ENCODE assay signal across 22 mouse cellular contexts in the genomic region with DNA sequence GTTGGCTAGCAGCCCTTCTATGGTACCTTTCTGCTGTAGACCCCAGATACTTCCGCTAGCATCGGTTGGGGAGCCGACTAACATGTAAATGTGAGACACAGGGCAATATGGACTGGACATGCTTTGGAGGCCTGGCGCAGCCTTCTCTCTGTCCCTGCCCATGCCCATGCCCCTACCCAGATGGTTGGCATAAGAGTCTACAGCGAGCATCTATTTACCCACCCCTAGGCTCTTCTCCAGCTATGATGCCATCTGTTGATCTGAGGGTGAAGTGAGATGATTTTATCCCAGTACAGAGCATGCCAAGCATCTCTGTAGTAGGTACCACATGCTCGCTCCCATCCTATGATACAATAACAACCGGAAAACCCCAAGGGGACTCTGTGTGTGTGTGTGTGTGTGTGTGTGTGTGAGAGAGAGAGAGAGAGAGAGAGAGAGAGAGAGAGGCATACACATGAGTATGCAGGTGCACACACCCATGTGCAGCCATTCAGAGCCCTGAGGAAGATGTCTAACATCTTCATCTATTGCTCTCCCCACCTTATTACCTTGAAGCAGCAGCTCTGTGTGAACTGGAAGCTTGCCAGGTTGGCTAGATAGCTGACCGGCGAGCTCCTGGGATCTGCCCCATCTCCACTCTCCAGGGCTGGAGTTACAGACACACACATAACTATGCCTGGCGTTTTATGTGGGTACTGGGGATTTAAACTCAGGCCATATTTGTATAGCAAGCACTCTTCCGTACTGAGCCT. TPM values are rescaled to one million over a fixed set of nuclear protein-coding genes. Genes with fewer than 3 reads are reported as not detected.
A peak's percentile ranks its signal among the peaks of the same experiment; 100 is the strongest.
DNase-seq lines count a peak whose midpoint lies in the region; ATAC-seq lines count a peak whose summit lies in the region.
"Had no signal": no experiment of that assay in that cellular context is flagged by ENCODE, and none has a peak within 500 bp of the region (broad histone marks: within the 10 kb centered on the region; RNA-seq: fewer than 3 reads in every experiment).

No protein-coding gene starts in this region.

- ATAC-seq in forebrain, embryonic 16.5 days, result peak; percentile 76
- ATAC-seq in forebrain, embryonic 12.5 days (ENCODE audit: low FRiP score), result no peak
- ATAC-seq: activated CD4-positive, CD25-positive, alpha-beta regulatory T cell, adult 4 months had no signal

- no peak overlapping the region for H3K4me3 ChIP-seq in forebrain, embryonic 16.5 days (replicated peaks; ENCODE audit: low read length)
- no peak overlapping the region for H3K4me3 ChIP-seq in forebrain, embryonic 12.5 days (replicated peaks)
- H3K4me3 ChIP-seq: embryonic facial prominence, embryonic 12.5 days; erythroblast, embryonic 14.5 days; hindbrain, embryonic 12.5 days; limb, embryonic 15.5 days; liver, embryonic 15.5 days; midbrain, embryonic 12.5 days; neural tube, embryonic 12.5 days had no signal

- 0 out of 2 replicates have a peak, but pooled peaks cover 5% of the 10 kb centered on the region for H3K4me1 ChIP-seq in forebrain, embryonic 16.5 days (replicated peaks; ENCODE audit: control insufficient read depth, insufficient read depth, low read length)
- H3K4me1 ChIP-seq in forebrain, embryonic 12.5 days, result no peaks in the 10 kb centered on the region
- H3K4me1 ChIP-seq: embryonic facial prominence, embryonic 12.5 days; hindbrain, embryonic 12.5 days; limb, embryonic 15.5 days; liver, embryonic 15.5 days; midbrain, embryonic 12.5 days; neural tube, embryonic 12.5 days had no signal

- no peak overlapping the region for H3K27ac ChIP-seq in forebrain, embryonic 16.5 days (ENCODE audit: low read length)
- no peak overlapping the region for H3K27ac ChIP-seq in forebrain, embryonic 12.5 days
- H3K27ac ChIP-seq: embryonic facial prominence, embryonic 12.5 days; hindbrain, embryonic 12.5 days; limb, embryonic 15.5 days; liver, embryonic 15.5 days; midbrain, embryonic 12.5 days; neural tube, embryonic 12.5 days had no signal

- DNase-seq in layer of hippocampus, adult 9-11 months, result peak; percentile 49
- DNase-seq in layer of hippocampus, adult 11-12 months (ENCODE audit: low spot score), result no peak
- peak; percentile 85 for DNase-seq in cerebellum, adult 11-12 months
- DNase-seq in cerebellum, postnatal 14 days, result peak; percentile 83 to 88
- no peak for DNase-seq in heart, postnatal 36 days
- DNase-seq in gastrocnemius, adult 8-10 months (ENCODE audit: low spot score in 2 of 2), result no peak
- DNase-seq: adrenal gland, postnatal 14 days; gastrocnemius, postnatal 36 days; kidney, adult 11 months; right cerebral cortex, postnatal 4 days; thymus, adult 2 months had no signal

- no peaks in the 10 kb centered on the region for H3K27me3 ChIP-seq in forebrain, embryonic 16.5 days (replicated peaks; ENCODE audit: control insufficient read depth, insufficient read depth, low read length)
- H3K27me3 ChIP-seq in forebrain, embryonic 12.5 days, result no peaks in the 10 kb centered on the region
- H3K27me3 ChIP-seq: embryonic facial prominence, embryonic 12.5 days; hindbrain, embryonic 12.5 days; limb, embryonic 15.5 days; liver, embryonic 15.5 days; midbrain, embryonic 12.5 days had no signal

- WGBS in forebrain, embryonic 16.5 days, result 74% methylated on average over 11 of the region's 11 CpGs
- WGBS in forebrain, embryonic 12.5 days, result 89% methylated on average over 11 of the region's 11 CpGs

- H3K36me3 ChIP-seq in forebrain, embryonic 16.5 days (ENCODE audit: control insufficient read depth, insufficient read depth), result no peaks in the 10 kb centered on the region
- H3K36me3 ChIP-seq in forebrain, embryonic 12.5 days (replicated peaks), result no peaks in the 10 kb centered on the region
- H3K36me3 ChIP-seq: embryonic facial prominence, embryonic 12.5 days; G1E; hindbrain, embryonic 12.5 days; limb, embryonic 15.5 days; liver, embryonic 15.5 days; midbrain, embryonic 12.5 days; neural tube, embryonic 12.5 days had no signal

- intact Hi-C loops in heart, postnatal 36 days (cut with DNase I), result no loop called here

- H3K4me2 ChIP-seq in forebrain, embryonic 16.5 days (ENCODE audit: low read length), result no peak overlapping the region
- no peak overlapping the region for H3K4me2 ChIP-seq in forebrain, embryonic 12.5 days
- H3K4me2 ChIP-seq: embryonic facial prominence, embryonic 12.5 days; hindbrain, embryonic 12.5 days; limb, embryonic 15.5 days; liver, embryonic 15.5 days; midbrain, embryonic 12.5 days; neural tube, embryonic 12.5 days had no signal

- H3K9me3 ChIP-seq in forebrain, embryonic 16.5 days (ENCODE audit: control insufficient read depth, low read length), result no peaks in the 10 kb centered on the region
- H3K9me3 ChIP-seq in forebrain, embryonic 12.5 days, result no peaks in the 10 kb centered on the region
- H3K9me3 ChIP-seq: embryonic facial prominence, embryonic 12.5 days; hindbrain, embryonic 12.5 days; limb, embryonic 15.5 days; liver, embryonic 15.5 days; midbrain, embryonic 12.5 days; neural tube, embryonic 12.5 days had no signal

- H3K9ac ChIP-seq in forebrain, embryonic 16.5 days (replicated peaks; ENCODE audit: low read depth, low read length), result no peak overlapping the region
- no peak overlapping the region for H3K9ac ChIP-seq in forebrain, embryonic 12.5 days
- H3K9ac ChIP-seq: embryonic facial prominence, embryonic 12.5 days; hindbrain, embryonic 12.5 days; limb, embryonic 15.5 days; liver, embryonic 15.5 days; midbrain, embryonic 12.5 days; neural tube, embryonic 12.5 days had no signal

RNA-seq across cellular contexts. Expression of gene Slc37a1, which starts 48.1 kb away (rescaled TPM):
- 9.9 and 14.2 TPM in 2 replicates for polyA plus RNA-seq in forebrain, embryonic 16.5 days (2015; fragmentation: Nextera tagmentation; extraction: Ambion mirVana)
- polyA plus RNA-seq in forebrain, embryonic 12.5 days (2016; fragmentation: Nextera tagmentation; extraction: Ambion mirVana), result 9.4 and 10.7 TPM in 2 replicates
- total RNA-seq in heart, postnatal 36 days (2021), result 10 to 100 TPM; 11.1 to 12.5 TPM
- total RNA-seq in gastrocnemius, adult 8-10 months (2022), result 1 to 10 TPM; 2.4 to 4.6 (median 3.0) TPM
- polyA plus RNA-seq: G1E had no signal

RNA-seq across cellular contexts. Expression of gene Pde9a, which starts 51.3 kb away (rescaled TPM):
- 55.6 and 62.2 TPM in 2 replicates for polyA plus RNA-seq in forebrain, embryonic 16.5 days (2015; fragmentation: Nextera tagmentation; extraction: Ambion mirVana)
- 34.7 and 36.7 TPM in 2 replicates for polyA plus RNA-seq in forebrain, embryonic 12.5 days (2016; fragmentation: Nextera tagmentation; extraction: Ambion mirVana)
- total RNA-seq in heart, postnatal 36 days (2021), result 1 to 10 TPM; 5.2 to 6.1 TPM
- 1 to 10 TPM; 1.3 to 2.9 (median 2.1) TPM for total RNA-seq in gastrocnemius, adult 8-10 months (2022)
- polyA plus RNA-seq: erythroblast, embryonic 14.5 days; G1E had no signal

RNA-seq across cellular contexts. Expression of gene Rsph1, which starts 57.5 kb away (rescaled TPM):
- 3.7 and 4.5 TPM in 2 replicates for polyA plus RNA-seq in forebrain, embryonic 16.5 days (2015; fragmentation: Nextera tagmentation; extraction: Ambion mirVana)
- polyA plus RNA-seq in forebrain, embryonic 12.5 days (2016; fragmentation: Nextera tagmentation; extraction: Ambion mirVana), result 2.6 and 3.8 TPM in 2 replicates
- 1 to 10 TPM; 1.0 to 1.2 TPM for total RNA-seq in heart, postnatal 36 days (2021)
- total RNA-seq in gastrocnemius, adult 8-10 months (2022), result 1 to 10 TPM; 1.8 to 8.3 (median 4.9) TPM
- total RNA-seq: G1E had no signal
- polyA plus RNA-seq: erythroblast, embryonic 14.5 days; G1E had no signal

Comparison
In these comparisons a context has a peak if more than half of its experiments do, and no peak if none do; other contexts are left out.
1. DNase-seq: peak in layer of hippocampus, adult 9-11 months (single experiment), cerebellum, adult 11-12 months (single experiment) and cerebellum, postnatal 14 days (2 of 2); none in layer of hippocampus, adult 11-12 months (single experiment), heart, postnatal 36 days (0 of 2) and gastrocnemius, adult 8-10 months (0 of 2).